Mouse (Mus musculus) layer of hippocampus, adult 18-20 months (tissue): ENCODE measurements at regions not wholly inside any gene's neighbourhood (a gene's known extent, or its start where the extent isn't known, plus 50 kb on each side); places are given as distances from the start of the nearest gene placed in this dataset.

ENCODE experiments used
- DNase-seq, 2 experiments: peaks; one replicate each; pipeline ENCODE4 v3.0.0; 2022; ENCODE audit warnings: low spot score in 2 of 2

- no peak for DNase-seq
These were observed 228.6 kb downstream of the Tmsb4x start for GRCm38 (mm10) chrX:166980504-166980903.

GRCm38 (mm10) chrX:166977029-166977428 lies 232.1 kb downstream of the Tmsb4x start:
- DNase-seq = no peak

- DNase-seq = no peak
These were observed 237.4 kb downstream of the Tmsb4x start for GRCm38 (mm10) chrX:166971721-166972120.

- no peak for DNase-seq
These were observed 244.2 kb downstream of the Tmsb4x start for GRCm38 (mm10) chrX:166964656-166965582.

GRCm38 (mm10) chrX:166952528-166953189 lies 256.5 kb downstream of the Tmsb4x start:
- peak; percentile 61 to 76 for DNase-seq

- DNase-seq = no peak
These were observed 258.1 kb downstream of the Tmsb4x start for GRCm38 (mm10) chrX:166951011-166951410.

GRCm38 (mm10) chrX:166945915-166946314 lies 263.2 kb downstream of the Tmsb4x start:
- no peak for DNase-seq

GRCm38 (mm10) chrX:166945476-166945875 lies 263.6 kb downstream of the Tmsb4x start:
- DNase-seq = no peak

GRCm38 (mm10) chrX:166933766-166934165 lies 275.3 kb downstream of the Tmsb4x start:
- DNase-seq = no peak

GRCm38 (mm10) chrX:166932472-166932871 lies 276.6 kb downstream of the Tmsb4x start:
- no peak for DNase-seq

- no peak for DNase-seq
These were observed 278.1 kb downstream of the Tmsb4x start for GRCm38 (mm10) chrX:166931048-166931447.

- DNase-seq = no peak
These were observed 279.2 kb downstream of the Tmsb4x start for GRCm38 (mm10) chrX:166929716-166930420.

GRCm38 (mm10) chrX:166915356-166915953 lies 293.7 kb downstream of the Tmsb4x start:
- no peak for DNase-seq

GRCm38 (mm10) chrX:166906602-166907001 lies 302.5 kb downstream of the Tmsb4x start:
- DNase-seq = peak in 1 of 2 experiments; percentile 4

GRCm38 (mm10) chrX:166900761-166901160 lies 308.4 kb downstream of the Tmsb4x start:
- DNase-seq = no peak

- DNase-seq = no peak
These were observed 309.7 kb upstream of the Egfl6 start for GRCm38 (mm10) chrX:166895199-166895598.

- DNase-seq = no peak
These were observed 300.9 kb upstream of the Egfl6 start for GRCm38 (mm10) chrX:166886417-166886816.

- DNase-seq = peak in 1 of 2 experiments; percentile 1
These were observed 284.0 kb upstream of the Egfl6 start for GRCm38 (mm10) chrX:166869515-166869914.

GRCm38 (mm10) chrX:166867692-166868091 lies 282.2 kb upstream of the Egfl6 start:
- DNase-seq = no peak
